Mouse (Mus musculus) central nervous system, embryonic 14 days (tissue): ENCODE results near the gene Chst7. TPM values are rescaled to one million over a fixed set of nuclear protein-coding genes. Genes with fewer than 3 reads are reported as not detected.

Experiments used
- polyA plus RNA-seq: library from polyadenylated mRNA; depleted of rRNA; stranded (reverse); fragments of >200 nt; gene quantifications from 2 replicates; pipeline ENCODE4 v1.2.3, GENCODE M21; 2012; rRNA removed

Chst7 gene
- polyA plus RNA-seq: 2.5 and 3.2 TPM in 2 replicates

DNA sequence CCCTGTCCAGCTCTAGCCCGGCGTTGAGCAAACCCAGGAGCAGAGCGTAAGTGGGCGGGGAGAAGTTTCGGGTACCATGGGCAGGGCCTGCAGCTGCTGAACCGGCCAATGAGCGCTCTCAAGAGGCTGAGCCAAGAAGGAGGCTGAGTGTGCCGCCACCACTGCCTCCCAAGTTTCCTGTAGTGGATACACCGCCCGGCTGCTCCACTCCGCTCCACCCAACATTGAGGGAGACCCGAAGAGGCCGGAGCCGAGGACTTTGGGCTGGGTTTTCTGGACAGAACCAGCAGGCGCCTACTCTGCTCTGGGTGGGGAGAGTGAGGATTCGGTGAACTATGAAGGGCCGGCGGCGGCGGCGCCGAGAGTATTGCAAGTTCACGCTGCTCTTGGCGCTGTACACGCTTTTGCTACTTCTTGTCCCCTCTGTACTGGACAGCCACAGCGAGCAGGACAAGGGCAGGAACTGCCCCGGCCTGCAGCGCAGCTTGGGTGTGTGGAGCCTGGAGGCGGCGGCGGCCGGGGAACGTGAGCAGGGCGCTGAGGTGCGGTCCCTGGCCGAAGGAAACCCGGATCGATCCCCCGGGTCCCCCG is at the start of gene Chst7:
Gene Chst7, plus strand, starts transcription at position 180 of the 591 bp plus-strand sequence.

Other genes starting within 250 kb of the Chst7 start
- gene Slc9a7, start 232.2 kb downstream of the Chst7 start, polyA plus RNA-seq: 5.5 TPM in 2 replicates